Mouse (Mus musculus) gastrocnemius, postnatal 25 days (tissue): ENCODE measurements around the gene Vapa. TPM values are rescaled to one million over a fixed set of nuclear protein-coding genes. Genes with fewer than 3 reads are reported as not detected.
"Not testable (repeated sequence)": the region's sequence is repeated elsewhere in the genome, so short reads cannot be mapped to it uniquely, and the experiment has no call there.

Source experiments
- DNase-seq: peaks from one replicate; pipeline ENCODE4 v3.0.0; 2022
- long read RNA-seq, 2 experiments: library from polyadenylated mRNA; stranded (forward); transcript quantifications; one replicate each; pipeline ENCODE4 v2.0.0; 2021
- total RNA-seq, 2 experiments: library from RNA; stranded (reverse); gene quantifications; 1 replicate in 1 of 2; 2 replicates in 1 of 2; pipeline ENCODE4 v1.2.3; 2021

Gene Vapa
- total RNA-seq: 100 to 1,000 TPM; 121 to 125 TPM
- long read RNA-seq, experiment 1, transcript Vapa-201 (6 exons, 3,369 nt): major isoform, 434 of 476 reads
- long read RNA-seq, experiment 1, partial matches to known transcripts: 7 of 476 reads
- long read RNA-seq, experiment 1, other reads (novel, unspliced or antisense): 35 of 476 reads
- long read RNA-seq, experiment 2, transcript Vapa-201 (6 exons, 3,369 nt): major isoform, 414 of 446 reads
- long read RNA-seq, experiment 2, partial matches to known transcripts: 2 of 446 reads
- long read RNA-seq, experiment 2, other reads (novel, unspliced or antisense): 30 of 446 reads

DNA sequence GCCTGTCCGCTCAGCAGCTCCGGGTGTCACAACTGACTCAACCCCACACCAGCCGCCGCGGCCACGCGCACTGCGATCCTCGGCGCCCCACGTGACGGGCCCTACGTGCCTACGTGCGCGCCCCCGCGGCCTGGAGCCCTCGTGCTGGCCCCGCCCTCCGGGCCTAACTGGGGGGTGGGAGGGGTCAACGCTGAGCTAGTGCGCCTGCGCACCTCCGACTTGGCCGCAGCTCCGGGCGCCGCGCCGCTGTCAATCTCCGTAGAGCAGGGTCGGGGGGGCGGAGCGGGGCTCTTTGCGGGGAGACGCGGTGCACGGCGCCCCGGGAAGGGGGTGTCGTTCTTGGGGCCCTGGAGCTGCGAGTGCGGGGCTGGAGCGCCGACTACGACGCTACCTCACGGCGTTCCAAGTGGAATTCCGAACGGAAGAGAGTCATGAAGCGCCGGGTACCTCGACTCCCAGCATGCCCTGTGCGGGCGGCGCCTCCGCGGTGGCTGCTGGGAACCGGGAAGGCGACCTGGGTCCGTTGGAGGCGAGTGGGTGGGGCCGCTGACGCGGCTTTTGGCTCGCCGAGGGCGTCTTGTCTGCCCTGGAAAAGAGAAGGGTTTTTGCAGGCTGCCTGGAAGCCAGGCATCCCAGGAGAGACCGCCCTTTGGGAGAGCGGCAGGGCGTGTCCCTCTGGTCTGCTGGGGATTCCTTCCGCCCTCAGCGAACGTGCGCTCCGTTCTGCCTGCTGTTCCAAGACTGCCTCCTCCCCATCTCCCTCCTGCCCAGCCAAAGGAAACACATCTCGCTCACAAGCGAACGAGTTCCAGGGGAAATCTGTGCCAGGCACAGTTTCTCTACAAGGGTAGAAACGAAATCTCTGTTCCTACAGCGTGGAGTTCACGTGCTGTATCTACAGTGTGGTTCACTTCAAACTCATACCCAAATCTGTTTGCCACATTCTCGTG lies at the start of gene Vapa:
Gene Vapa, minus strand, starts transcription at position 93 of the 950 bp plus-strand sequence.
- DNase-seq: peak; percentile 98

GRCm38 (mm10) chr17:65662662-65663061 lies 49.3 kb upstream of the Vapa start:
- no peak for DNase-seq

GRCm38 (mm10) chr17:65658416-65658815 lies 45.1 kb upstream of the Vapa start:
- DNase-seq: no peak

- DNase-seq: no peak
Observed at GRCm38 (mm10) chr17:65657958-65658357, 44.6 kb upstream of the Vapa start.

DNA sequence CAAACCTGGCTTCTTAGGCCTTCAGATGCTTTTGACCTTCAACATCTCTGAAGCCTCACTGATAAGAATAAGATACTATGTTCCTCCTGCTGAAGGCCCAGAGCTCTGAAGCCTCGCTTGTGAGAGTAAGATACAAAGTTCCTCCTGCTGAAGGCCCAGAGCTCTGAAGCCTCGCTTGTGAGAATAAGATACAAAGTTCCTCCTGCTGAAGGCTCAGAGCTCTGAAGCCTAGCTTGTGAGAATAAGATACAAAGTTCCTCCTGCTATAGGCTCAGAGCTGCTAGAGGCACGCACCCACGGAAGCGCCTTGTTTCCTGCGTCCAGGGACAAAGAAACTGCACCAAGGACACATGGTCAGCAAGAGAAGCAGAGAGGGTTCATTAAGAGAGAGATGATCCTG lies 43.4 kb upstream of the Vapa start:
- DNase-seq: no peak

DNA sequence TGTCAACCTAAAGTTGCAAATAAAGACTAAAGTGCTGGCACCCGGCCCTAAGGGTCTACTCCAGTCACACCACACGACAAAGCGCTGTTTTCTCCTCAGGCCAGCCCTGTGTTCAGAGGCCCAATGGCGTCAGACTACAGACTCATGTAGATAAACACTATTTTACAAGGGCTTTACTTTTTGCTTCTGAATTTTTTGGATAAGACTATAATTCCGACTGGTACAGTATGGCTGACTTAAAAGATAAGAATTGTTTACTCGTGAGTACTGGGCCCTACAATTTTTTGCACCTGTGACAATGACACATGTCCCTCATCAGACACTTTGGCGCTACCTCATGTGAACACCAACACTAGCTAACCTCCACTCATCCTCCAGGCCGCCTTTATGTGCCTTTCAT lies 42.7 kb upstream of the Vapa start:
- DNase-seq: no peak

DNA sequence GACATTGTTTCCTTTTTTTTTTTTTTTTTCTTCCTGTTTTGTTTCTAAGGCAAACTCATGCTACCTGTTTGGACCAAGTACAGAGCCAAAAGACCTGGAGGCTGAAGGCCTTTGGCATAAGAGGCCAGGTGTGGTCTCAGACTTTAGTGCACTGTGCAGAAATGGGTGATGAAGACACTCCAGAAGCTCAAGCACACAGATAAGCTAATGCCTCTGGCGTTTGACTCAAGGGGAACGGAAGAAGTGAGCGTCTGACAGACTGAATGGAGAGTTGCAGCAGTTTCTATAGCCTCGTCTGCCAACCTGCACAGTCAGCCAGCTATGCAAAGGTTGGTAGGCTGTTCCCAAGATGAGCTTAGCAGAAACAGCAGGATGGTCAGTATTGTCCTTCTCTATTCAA lies 42.3 kb upstream of the Vapa start:
- DNase-seq: no peak

GRCm38 (mm10) chr17:65650598-65650997 lies 37.2 kb upstream of the Vapa start:
- no peak for DNase-seq

- peak; percentile 27 for DNase-seq
Observed at GRCm38 (mm10) chr17:65649175-65649493, 35.8 kb upstream of the Vapa start.

GRCm38 (mm10) chr17:65648371-65649174 lies 35.2 kb upstream of the Vapa start:
- no peak for DNase-seq

- DNase-seq: no peak
Observed at GRCm38 (mm10) chr17:65647961-65648360, 34.6 kb upstream of the Vapa start.

GRCm38 (mm10) chr17:65647226-65647625 lies 33.9 kb upstream of the Vapa start:
- no peak for DNase-seq

GRCm38 (mm10) chr17:65643579-65643978 lies 30.2 kb upstream of the Vapa start:
- no peak for DNase-seq

DNA sequence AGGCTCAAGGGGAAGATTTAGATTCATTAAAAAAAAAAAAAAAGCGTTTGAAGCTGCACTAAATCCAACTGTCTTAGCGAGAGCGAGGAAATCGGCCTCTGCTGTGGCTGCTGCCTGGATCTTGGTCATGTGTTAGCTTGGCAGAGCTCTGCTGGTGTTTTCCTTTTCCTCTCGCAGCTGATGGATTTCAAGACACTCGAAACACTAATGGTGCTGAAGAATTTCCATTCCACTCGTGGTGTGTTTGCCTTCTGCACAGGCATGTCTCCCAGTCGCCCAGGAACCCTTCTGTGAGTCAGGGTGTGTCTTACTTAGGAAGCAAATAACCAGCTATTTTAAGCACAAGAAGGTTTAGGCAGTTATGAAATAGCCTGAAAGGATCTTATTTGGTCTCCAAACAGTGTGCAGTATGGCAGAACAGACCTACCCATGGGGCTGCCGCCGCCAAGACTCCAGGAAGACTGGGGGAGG lies 29.7 kb upstream of the Vapa start:
- DNase-seq: peak; percentile 29

DNA sequence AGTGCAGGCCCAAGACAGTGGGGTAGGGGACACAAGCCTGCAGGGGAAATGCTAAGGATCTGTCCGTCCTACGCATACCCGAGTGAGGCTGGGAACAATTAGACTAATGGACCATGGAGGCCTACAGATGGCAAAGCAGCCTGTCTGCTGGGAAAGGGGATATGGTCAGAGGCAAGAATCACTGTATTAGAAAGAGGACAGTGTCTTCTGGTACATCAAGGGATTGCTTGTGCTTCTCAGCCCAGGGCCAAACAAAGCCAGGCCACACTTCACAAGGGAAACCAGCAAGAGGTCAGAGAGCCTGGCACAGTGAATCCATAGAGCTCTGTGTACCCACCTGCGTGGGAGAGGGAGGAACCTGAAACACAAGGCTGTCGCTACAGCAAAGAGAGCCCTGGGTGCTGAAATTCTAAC lies 29.2 kb upstream of the Vapa start:
- no peak for DNase-seq

DNA sequence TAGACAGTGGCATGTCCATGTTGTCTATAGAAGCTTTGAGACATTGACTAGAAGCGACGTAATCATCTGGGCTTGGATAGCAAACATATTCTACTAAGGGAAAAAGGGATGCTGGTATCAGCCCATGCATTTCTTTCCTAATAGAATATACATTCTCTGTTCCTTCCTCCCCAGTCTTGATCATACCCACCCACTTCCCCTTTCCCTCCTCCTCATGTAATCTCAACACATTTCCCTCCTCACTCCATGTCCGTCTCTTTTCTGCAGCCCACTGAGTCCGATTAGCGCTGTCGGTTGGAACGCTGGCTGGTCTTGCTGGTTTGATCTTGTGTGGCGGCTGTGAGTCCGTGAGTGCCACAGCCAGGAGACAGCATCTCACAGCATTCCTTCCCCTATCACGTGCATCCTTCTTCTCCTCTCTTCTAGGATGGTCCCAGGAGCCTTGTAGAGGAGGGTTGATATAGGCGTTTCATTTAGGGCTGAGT lies 28.4 kb upstream of the Vapa start, which contains the start of gene Txndc2:
Gene Txndc2, minus strand, starts transcription at position 435 of the 485 bp plus-strand sequence.
- DNase-seq: no peak

GRCm38 (mm10) chr17:65639144-65639543 lies 25.8 kb upstream of the Vapa start:
- no peak for DNase-seq

DNA sequence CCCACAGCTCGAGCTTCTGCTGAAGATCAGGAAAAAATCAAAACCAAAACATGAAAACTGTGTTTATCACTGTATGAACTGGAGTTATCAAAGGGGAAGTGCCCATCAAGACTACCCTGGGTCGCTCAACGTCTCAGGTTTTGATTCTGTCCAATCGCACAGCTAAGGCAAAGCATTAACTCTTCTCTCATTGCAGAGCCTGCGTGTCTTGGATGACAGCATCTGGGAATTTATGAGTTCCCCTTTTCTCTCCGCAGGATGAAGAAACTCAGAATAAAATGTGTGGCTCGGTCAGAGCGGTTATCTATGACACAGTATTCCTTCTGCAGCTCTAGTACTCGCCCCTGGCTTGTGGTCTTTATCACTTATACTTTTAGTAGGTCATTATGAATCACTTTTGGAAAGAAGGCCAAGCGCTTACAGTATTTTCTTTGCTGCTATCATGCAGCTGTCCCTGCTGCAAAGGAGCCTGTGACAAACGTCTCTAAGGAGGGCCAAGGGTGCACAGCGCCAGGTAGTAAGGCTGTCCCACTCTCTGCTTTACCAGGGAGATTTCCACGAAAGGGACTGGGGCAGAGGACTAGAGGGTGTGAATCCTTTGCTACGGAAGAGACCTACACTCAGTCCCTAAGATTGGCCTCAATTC lies 22.5 kb upstream of the Vapa start:
- no peak for DNase-seq

DNA sequence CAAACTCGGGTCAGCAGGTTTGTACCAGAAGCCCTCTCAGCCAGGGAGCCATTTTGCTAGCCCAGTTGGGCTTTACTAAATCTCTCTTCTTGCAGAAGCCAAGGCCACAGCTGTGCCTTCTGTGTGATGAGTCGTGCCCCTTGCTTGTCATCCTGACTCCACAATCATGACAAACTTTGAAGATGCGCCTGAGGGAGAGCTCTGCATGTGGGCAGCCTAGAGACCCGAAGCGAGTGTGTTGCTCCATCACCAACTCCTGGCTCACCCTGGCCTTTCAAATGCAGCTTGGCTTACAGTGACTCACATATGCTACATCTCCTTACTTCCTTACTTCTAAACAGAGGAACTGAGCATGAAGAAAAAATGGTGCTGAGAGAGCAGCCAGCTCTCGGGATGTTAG lies 16.6 kb upstream of the Vapa start:
- DNase-seq: no peak

GRCm38 (mm10) chr17:65628823-65629532 lies 15.6 kb upstream of the Vapa start:
- not testable (repeated sequence) for DNase-seq

DNA sequence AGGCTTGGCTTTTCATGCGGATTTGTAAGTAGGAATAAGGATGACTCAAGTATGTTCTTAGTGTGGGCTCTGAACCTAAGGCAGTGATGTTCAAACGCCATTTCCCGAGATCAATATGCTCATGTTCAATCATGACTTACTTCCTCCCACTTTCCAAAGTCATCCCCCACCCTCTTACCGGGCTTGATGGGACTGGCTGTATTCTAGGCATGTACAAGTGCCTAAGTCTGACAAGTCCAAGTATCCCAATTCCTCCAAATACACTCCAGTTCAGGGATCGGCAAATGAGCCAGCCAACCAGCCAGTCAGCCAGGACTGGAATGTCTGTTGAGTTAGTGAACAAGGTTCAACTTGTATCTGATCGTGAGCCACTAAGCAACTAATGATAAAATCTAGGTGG lies 12.9 kb upstream of the Vapa start:
- no peak for DNase-seq
